Mouse (Mus musculus) layer of hippocampus, adult 18-20 months (tissue): ENCODE results near the gene Mylk. TPM values are rescaled to one million over a fixed set of nuclear protein-coding genes. Genes with fewer than 3 reads are reported as not detected.

ENCODE experiments used
- DNase-seq, 2 experiments: peaks; one replicate each; pipeline ENCODE4 v3.0.0; 2022; ENCODE audit warnings: low spot score in 2 of 2
- total RNA-seq, 2 experiments: library from RNA; stranded (reverse); gene quantifications; 2 replicates each; pipeline ENCODE4 v1.2.3; 2021

The Mylk gene
- total RNA-seq, 2 experiments from 2014 or later, result 13.8 to 14.8 TPM

GRCm38 (mm10) chr16:34900471-34900870, 155.5 kb downstream of the Mylk start:
- DNase-seq, result no peak

- no peak for DNase-seq
Measured at GRCm38 (mm10) chr16:34901031-34901430, 156.0 kb downstream of the Mylk start.

GRCm38 (mm10) chr16:34901611-34902293, 156.7 kb downstream of the Mylk start:
- no peak for DNase-seq

- peak; percentile 67 to 83 for DNase-seq
Measured at GRCm38 (mm10) chr16:34902294-34902680, 157.3 kb downstream of the Mylk start.

GRCm38 (mm10) chr16:34902761-34903160, 157.8 kb downstream of the Mylk start:
- no peak for DNase-seq

GRCm38 (mm10) chr16:34904876-34905275, 159.9 kb downstream of the Mylk start:
- no peak for DNase-seq

GRCm38 (mm10) chr16:34909437-34909836, 164.4 kb downstream of the Mylk start:
- DNase-seq, result no peak

- no peak for DNase-seq
Measured at GRCm38 (mm10) chr16:34917373-34917900, 172.4 kb downstream of the Mylk start.

GRCm38 (mm10) chr16:34920182-34920581, 175.2 kb downstream of the Mylk start:
- DNase-seq, result no peak

GRCm38 (mm10) chr16:34920868-34921267, 175.9 kb downstream of the Mylk start:
- no peak for DNase-seq

- DNase-seq, result no peak
Measured at GRCm38 (mm10) chr16:34921319-34921718, 176.3 kb downstream of the Mylk start.

- no peak for DNase-seq
Measured at GRCm38 (mm10) chr16:34923630-34924029, 178.6 kb downstream of the Mylk start.

- no peak for DNase-seq
Measured at GRCm38 (mm10) chr16:34924324-34924723, 179.3 kb downstream of the Mylk start.

GRCm38 (mm10) chr16:34924937-34925618, 180.1 kb downstream of the Mylk start:
- no peak for DNase-seq

GRCm38 (mm10) chr16:34926531-34927435, 181.8 kb downstream of the Mylk start:
- DNase-seq, result no peak

- no peak for DNase-seq
Measured at GRCm38 (mm10) chr16:34929686-34930085, 184.7 kb downstream of the Mylk start.

- DNase-seq, result no peak
Measured at GRCm38 (mm10) chr16:34930110-34930509, 185.1 kb downstream of the Mylk start.

GRCm38 (mm10) chr16:34931306-34931705, 186.3 kb downstream of the Mylk start:
- no peak for DNase-seq

- DNase-seq, result no peak
Measured at GRCm38 (mm10) chr16:34933173-34933572, 188.2 kb downstream of the Mylk start.

- DNase-seq, result no peak
Measured at GRCm38 (mm10) chr16:34934486-34934885, 189.5 kb downstream of the Mylk start.

GRCm38 (mm10) chr16:34935514-34936338, 190.7 kb downstream of the Mylk start:
- no peak for DNase-seq
